9 mouse cellular contexts compared by ENCODE assay signal in genomic region chr16:72664806-72665205, GRCm38 (mm10).
DNase-seq lines count a peak whose midpoint lies in the region; ATAC-seq lines count a peak whose summit lies in the region.
"Had no signal": no experiment of that assay in that cellular context is flagged by ENCODE, and none has a peak within 500 bp of the region (broad histone marks: within the 10 kb centered on the region; RNA-seq: fewer than 3 reads in every experiment).

No protein-coding gene starts in this region.

- H3K27ac ChIP-seq in lung, embryonic 16.5 days (ENCODE audit: low read length) = 0 out of 2 replicates have a peak overlapping the region, but pooled peaks have one; percentile 51
- H3K27ac ChIP-seq in forebrain, embryonic 15.5 days (replicated peaks) = no peak overlapping the region
- H3K27ac ChIP-seq in liver, embryonic 12.5 days = no peak overlapping the region
- H3K27ac ChIP-seq in stomach, embryonic 16.5 days (ENCODE audit: low read length) = peak overlapping the region; percentile 2; the same call in 1 of the 2 replicates

- peak overlapping the region; percentile 77 for H3K9ac ChIP-seq in lung, embryonic 16.5 days (ENCODE audit: low read length)
- peak overlapping the region; percentile 65; the same call in 1 of the 2 replicates for H3K9ac ChIP-seq in forebrain, embryonic 15.5 days (replicated peaks)
- H3K9ac ChIP-seq in liver, embryonic 12.5 days = peak overlapping the region; percentile 35; the same call in 1 of the 2 replicates
- H3K9ac ChIP-seq in stomach, embryonic 16.5 days (ENCODE audit: low read length) = peak overlapping the region; percentile 83

- no peak for ATAC-seq in lung, embryonic 16.5 days (ENCODE audit: low read depth)
- no peak for ATAC-seq in forebrain, embryonic 15.5 days (replicated peaks)
- no peak for ATAC-seq in liver, embryonic 12.5 days
- ATAC-seq in stomach, embryonic 16.5 days (ENCODE audit: insufficient read depth, low FRiP score) = no peak

- no peaks in the 10 kb centered on the region for H3K36me3 ChIP-seq in lung, embryonic 16.5 days (ENCODE audit: control insufficient read depth, insufficient read depth, low read length)
- H3K36me3 ChIP-seq in forebrain, embryonic 15.5 days = no peaks in the 10 kb centered on the region
- no peaks in the 10 kb centered on the region for H3K36me3 ChIP-seq in liver, embryonic 12.5 days
- H3K36me3 ChIP-seq in stomach, embryonic 16.5 days (ENCODE audit: control insufficient read depth, insufficient read depth, low read length) = no peaks in the 10 kb centered on the region

- WGBS in lung, embryonic 16.5 days = 26% methylated on average over 4 of the region's 4 CpGs
- WGBS in forebrain, embryonic 15.5 days = 25% methylated on average over 4 of the region's 4 CpGs
- WGBS in liver, embryonic 12.5 days (ENCODE audit: insufficient replicate concordance) = 38% methylated on average over 4 of the region's 4 CpGs
- WGBS in stomach, embryonic 16.5 days = 14% methylated on average over 4 of the region's 4 CpGs

- H3K9me3 ChIP-seq in lung, embryonic 16.5 days (ENCODE audit: control insufficient read depth, low read length) = no peaks in the 10 kb centered on the region
- H3K9me3 ChIP-seq in forebrain, embryonic 15.5 days = no peaks in the 10 kb centered on the region
- H3K9me3 ChIP-seq in liver, embryonic 12.5 days (replicated peaks) = no peaks in the 10 kb centered on the region
- H3K9me3 ChIP-seq in stomach, embryonic 16.5 days (replicated peaks; ENCODE audit: control insufficient read depth, low read length) = no peaks in the 10 kb centered on the region
- H3K9me3 ChIP-seq: megakaryocyte, embryonic 14.5 days had no signal

- no peaks in the 10 kb centered on the region for H3K27me3 ChIP-seq in lung, embryonic 16.5 days (ENCODE audit: control insufficient read depth, insufficient read depth, low read depth, low read length)
- H3K27me3 ChIP-seq in forebrain, embryonic 15.5 days = no peaks in the 10 kb centered on the region
- H3K27me3 ChIP-seq in liver, embryonic 12.5 days (replicated peaks) = peaks cover 18% of the 10 kb centered on the region
- H3K27me3 ChIP-seq in stomach, embryonic 16.5 days (ENCODE audit: control insufficient read depth, insufficient read depth, low read length) = no peaks in the 10 kb centered on the region

- H3K4me3 ChIP-seq in lung, embryonic 16.5 days (ENCODE audit: low read length) = peak overlapping the region; percentile 84
- H3K4me3 ChIP-seq in forebrain, embryonic 15.5 days = peak overlapping the region; percentile 70
- H3K4me3 ChIP-seq in liver, embryonic 12.5 days = peak overlapping the region; percentile 57
- H3K4me3 ChIP-seq in stomach, embryonic 16.5 days (replicated peaks; ENCODE audit: low read length) = peak overlapping the region; percentile 85
- H3K4me3 ChIP-seq: megakaryocyte, embryonic 14.5 days had no signal

- H3K4me2 ChIP-seq in lung, embryonic 16.5 days (ENCODE audit: low read depth, low read length) = peak overlapping the region; percentile 57
- H3K4me2 ChIP-seq in forebrain, embryonic 15.5 days (replicated peaks) = peak overlapping the region; percentile 85
- peak overlapping the region; percentile 45 for H3K4me2 ChIP-seq in liver, embryonic 12.5 days
- H3K4me2 ChIP-seq in stomach, embryonic 16.5 days (ENCODE audit: low read depth, low read length) = peak overlapping the region; percentile 79

- H3K4me1 ChIP-seq in lung, embryonic 16.5 days (replicated peaks; ENCODE audit: control insufficient read depth, insufficient read depth, low read length) = peaks cover 7% of the 10 kb centered on the region; the same call in 1 of the 2 replicates
- peaks cover 33% of the 10 kb centered on the region for H3K4me1 ChIP-seq in forebrain, embryonic 15.5 days
- H3K4me1 ChIP-seq in liver, embryonic 12.5 days = no peaks in the 10 kb centered on the region
- H3K4me1 ChIP-seq in stomach, embryonic 16.5 days (ENCODE audit: control insufficient read depth, insufficient read depth, low read length) = no peaks in the 10 kb centered on the region

- no peak for DNase-seq in lung, postnatal 10 days
- DNase-seq in right cerebral cortex, postnatal 36 days (ENCODE audit: low spot score in 2 of 2) = no peak
- no peak for DNase-seq in frontal cortex, postnatal 25 days (ENCODE audit: low spot score in 2 of 2)
- DNase-seq in adipocyte (ENCODE audit: low spot score) = no peak

Comparison
In these comparisons a context has a peak if more than half of its experiments do, and no peak if none do; other contexts are left out.
1. H3K27ac ChIP-seq: peak in lung, embryonic 16.5 days (single experiment) and stomach, embryonic 16.5 days (single experiment); none in forebrain, embryonic 15.5 days (single experiment) and liver, embryonic 12.5 days (single experiment).
2. Peak in every context shown above with its lines, with median percentiles within 50 percentile points of each other: H3K4me2 ChIP-seq, H3K4me3 ChIP-seq and H3K9ac ChIP-seq.